Mouse (Mus musculus) urinary bladder, postnatal 4 days (tissue): ENCODE data around the gene Slc2a10.

Experiments used
- DNase-seq, 2 experiments: peaks; one replicate each; pipeline ENCODE4 v3.0.0; 2021 to 2022; ENCODE audit warnings: low spot score in 2 of 2

Slc2a10 gene

DNA sequence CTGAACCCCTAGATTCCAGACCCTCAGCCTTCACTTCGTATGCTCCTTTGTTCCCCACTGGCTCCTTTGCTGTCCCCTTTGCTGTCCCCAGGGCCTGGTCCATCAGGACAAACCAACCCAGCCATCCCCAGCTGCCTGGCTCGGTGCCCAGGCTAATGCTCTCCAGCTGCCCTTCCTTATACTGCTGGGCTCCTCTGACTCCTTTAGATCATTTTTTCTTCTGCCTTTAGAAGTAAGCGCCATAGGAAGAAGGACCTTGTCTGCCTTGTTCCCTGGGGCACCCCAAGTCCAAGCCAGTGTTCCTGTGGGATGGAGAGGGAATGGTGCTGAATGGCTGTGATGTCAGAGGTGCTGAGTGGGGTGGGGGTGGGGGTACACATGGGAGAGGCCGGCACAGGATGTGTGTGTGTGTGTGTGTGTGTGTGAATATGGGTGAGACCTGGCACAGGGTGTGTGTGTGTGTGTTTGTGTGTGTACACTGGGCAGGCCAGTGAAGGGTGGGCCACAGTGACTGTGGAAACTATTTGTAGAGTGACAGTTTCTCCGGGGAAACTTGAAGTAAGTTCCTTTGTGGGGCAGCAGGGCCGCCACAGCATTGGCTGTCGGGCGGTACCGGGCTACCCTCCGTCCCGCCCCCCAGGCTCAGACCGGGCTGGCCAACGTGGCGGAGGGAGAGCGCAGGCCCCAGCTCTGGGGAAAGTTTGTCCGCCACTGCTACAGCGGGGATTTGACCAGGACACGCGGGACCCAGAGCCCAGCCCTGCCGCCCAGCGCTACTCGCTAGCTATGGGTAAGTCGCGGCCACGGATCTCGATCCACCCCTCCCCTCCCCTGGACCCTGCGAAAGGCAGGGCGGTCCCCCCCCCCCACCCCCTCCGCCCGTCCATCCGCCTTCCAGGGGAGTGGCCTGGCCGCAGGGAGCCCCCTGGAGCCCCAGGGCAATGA lies at the start of gene Slc2a10:
Gene Slc2a10, plus strand, starts transcription at position 529 of the 945 bp plus-strand sequence.
- peak; percentile 65 to 73 for DNase-seq

DNA sequence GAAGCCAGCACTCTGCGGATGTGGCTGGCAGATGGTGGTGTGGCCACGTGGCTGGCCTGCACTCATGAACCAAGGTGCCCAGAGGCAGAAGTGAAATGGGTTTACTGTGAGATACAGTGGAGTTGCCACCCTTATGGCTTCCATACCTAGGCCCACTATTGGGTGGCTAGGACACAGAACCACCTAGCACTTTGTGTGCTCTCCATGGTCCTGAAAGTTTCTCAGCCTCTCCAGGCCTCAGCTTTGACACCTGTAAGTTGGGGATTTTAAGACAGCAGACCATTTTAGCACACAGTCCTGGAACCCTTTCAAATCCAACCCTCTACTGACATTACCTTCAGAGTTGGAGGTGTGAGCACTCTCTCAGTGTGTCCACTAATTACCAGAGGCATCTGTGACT lies 46.9 kb upstream of the Slc2a10 start:
- DNase-seq, result no peak

DNA sequence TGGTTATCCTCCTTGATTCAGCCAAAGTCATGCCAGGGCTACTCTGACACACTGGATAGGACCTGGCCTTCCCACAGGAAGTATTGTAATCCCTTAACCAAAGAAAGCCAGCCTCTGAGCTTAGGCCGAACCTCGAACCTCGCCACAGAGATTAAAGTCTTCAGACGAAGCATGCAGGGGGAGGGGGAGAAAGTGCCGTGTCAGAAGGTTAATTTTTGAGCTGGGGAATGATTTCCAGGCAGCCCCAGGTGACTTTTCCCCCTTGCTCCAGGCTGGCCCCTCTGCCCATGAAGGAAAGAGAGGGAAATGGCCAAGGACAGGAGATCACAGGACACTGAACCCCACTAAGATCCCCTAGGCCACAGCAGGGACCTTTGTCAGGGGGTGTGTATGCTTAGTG lies 45.4 kb upstream of the Slc2a10 start:
- no peak for DNase-seq

DNA sequence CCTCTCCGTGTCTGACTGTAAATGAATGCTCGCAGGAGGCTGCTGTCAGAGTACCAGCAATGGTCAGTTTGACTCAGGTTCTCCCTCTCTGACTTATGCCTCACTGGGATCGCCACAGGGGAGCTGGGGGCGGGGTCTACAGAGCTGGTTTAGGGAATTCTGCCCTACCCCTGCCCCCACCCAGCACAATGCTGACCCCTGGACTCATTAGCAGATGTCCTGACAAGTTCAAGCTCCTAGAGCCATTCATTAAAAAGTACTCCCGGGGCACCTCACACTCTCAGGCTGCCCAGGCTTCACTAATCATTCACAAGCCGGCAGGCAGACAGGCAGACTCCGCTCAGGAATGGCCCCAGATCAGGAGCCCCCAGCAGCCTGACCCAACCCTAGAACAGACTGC lies 43.9 kb upstream of the Slc2a10 start:
- no peak for DNase-seq

DNA sequence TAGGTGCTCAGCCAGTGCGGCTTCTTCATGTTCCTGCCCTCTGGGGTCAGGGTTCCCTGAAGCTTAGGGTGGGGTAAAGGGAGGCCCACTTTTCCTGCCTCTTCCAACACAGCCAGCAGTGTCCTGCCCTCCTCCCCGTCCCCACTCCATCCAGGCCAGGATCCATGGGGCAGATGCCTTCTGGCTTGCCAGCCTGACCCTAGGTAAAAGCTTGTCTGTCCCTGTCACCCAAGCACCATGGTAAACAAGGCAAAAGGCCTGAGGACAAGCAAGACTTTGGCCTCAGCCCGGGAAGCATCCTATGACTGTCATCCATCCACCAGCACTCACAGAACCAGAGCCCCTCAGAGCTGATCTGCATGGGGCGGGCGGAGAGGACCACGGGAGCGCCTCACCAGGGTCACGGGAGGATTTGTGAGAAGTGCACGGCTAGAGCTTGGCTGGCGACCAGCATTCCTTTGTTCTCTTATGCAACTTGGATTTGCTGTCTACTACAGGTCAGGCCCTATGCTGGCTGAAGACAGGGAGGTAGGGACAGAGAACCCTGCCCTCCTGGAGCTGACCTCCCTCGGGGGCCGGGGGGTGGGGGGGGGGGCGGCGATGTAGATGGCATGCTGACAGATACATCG lies 35.6 kb upstream of the Slc2a10 start:
- DNase-seq, result no peak

DNA sequence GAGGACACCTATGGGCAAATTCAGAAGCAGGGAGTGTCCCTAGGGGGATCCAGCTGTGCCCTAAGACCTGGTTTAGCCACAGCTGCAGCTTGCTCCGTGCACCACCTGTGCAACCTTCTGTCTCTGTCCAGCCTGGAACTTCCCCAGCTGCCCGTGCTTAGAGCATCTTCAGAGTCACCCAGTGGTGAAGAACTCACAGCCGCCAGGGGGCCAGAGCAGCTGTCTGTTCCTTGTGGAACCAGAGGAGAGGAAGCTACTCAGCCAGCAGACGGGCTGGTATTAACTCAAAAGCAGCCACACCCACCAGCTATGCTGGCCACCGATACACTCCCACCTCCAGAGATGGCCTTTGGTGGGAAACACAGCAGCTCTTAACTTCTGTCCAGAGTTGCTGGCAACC lies 33.4 kb upstream of the Slc2a10 start:
- no peak for DNase-seq

DNA sequence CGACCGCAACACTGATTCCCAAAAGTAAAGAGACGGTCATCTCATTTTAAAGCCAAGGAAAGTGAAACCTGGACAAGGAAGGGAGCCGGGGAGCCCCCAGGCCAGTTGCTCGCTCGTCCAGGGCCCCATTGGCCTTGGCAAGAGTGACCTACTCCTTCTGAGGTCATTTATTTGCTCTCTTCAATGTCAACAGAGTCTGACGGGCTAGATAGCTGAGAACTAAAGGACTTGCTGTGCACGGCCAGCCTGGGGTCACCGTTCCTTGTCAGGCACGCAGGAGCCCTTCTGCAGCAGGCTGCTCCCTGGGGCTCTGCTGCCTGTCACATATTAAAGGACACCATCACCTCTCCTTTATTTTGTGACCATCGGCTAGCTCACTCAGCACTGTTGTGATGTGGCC lies 31.6 kb upstream of the Slc2a10 start:
- no peak for DNase-seq

DNA sequence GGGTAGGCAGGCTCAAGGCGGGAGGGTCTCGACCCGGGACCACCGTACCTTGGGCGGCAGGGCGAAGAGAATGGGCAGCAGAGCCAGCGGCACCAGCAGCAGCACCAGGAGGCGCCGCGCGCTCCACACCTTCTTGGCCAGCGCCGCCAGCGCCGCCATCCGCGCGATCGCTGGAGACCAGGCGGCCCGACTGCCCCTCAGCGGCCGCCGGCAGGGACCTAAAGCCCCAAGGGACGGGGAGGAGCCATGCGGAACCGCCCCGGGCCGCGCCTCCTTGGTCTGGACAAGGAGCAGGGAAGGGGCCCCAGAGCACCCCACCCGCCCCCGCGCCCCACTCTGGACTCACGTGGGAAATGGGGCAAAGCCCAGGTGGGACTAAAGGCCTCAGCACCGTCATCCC lies 30.6 kb upstream of the Slc2a10 start, which contains the start of gene Slc13a3:
Gene Slc13a3, minus strand, starts transcription at position 228 of the 400 bp plus-strand sequence.
- no peak for DNase-seq

DNA sequence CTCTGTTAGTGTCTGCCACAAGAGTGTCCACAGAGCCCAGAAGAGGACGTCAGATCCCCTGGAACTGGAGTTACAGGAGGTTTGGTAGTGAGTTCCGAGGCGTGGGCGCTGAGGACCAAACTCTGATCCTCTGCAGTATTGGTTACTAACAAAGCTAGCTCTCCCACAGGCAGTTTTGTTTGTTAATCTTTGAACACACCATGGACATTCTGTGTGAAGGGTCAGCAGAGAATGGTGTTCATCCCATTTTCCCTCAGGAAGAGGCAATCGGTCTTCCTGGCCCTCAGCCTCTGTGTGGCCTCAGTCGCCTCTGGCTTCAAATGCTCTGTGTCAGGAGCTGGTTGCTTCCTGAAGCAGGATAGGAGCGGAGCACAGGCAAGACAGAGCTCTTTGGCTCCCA lies 28.2 kb upstream of the Slc2a10 start:
- no peak for DNase-seq

DNA sequence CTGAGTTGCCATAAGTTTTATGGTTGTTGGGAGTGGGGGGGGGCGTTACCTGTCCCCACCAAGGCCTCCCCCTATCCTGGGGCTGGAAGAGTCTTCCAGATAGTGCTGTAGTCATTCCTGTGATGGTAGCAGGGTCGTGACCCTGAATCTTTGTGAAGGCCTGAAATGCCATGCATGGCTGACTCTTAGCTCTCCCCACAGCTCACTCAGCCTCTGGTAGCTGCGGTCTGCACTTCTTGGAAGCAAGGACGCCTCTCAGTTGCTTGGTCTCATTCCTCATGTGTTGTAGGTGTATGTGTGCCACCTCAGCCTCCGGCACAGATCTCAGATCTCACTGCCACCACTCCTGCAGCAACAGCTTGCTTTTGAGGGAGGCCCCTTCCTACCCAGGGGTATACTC lies 27.7 kb upstream of the Slc2a10 start:
- DNase-seq, result no peak

DNA sequence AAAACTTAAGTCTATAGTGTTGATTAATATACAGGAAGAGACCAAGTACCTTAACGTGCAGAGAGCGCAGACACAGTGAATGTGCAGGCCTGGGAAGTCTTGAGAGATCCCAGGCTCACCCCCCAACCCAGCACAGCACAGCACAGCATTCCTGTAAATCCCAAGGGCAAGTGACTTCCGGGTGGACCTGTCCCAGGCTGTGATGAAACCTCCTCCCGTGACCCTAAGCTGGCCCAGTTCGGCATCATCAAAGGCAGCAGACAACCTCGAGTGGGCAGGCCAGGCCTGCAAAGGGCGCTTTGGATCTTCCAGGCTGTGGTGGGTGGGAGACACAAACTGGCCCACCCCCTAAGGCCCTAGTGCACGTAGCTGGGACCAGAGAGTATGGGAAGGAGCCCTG lies 21.6 kb upstream of the Slc2a10 start:
- no peak for DNase-seq

DNA sequence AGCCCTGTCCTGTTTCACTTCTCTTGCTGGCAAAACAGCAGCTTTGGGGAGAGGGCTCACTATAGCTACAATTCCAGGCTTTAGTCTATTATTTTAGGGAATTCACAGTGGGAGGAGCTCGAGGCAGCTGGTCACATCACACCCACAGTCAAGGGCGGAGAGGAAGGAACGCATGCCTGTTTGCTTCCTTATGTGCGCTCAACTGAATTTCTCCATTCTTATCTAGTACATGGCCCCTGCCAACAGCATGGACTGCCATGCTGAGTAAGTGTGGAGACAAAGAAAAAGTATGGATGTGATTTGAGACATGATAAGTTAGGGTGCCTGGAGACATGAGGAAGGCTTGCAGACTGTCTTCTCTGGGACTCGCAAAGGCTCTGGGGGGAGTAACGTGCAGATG lies 19.4 kb upstream of the Slc2a10 start:
- no peak for DNase-seq

DNA sequence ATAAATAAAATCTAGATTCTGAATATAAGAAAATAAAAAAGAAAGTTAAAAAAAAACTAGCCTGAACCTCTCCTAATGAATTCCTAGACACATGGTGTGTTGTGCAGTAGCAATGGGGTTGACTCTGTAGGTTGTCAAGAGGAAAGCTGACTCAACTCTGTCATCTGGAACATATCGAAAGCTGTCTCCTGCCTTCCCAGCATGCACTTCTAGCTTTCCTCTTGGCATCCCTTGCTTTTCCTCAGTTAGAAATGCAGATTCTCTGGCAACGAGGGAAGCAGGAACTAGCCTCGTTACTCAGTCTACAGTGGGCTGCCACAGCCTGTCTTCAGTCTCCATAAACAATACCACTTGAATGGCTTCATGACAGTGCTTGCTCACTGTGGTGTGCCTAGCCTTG lies 17.8 kb upstream of the Slc2a10 start:
- no peak for DNase-seq

DNA sequence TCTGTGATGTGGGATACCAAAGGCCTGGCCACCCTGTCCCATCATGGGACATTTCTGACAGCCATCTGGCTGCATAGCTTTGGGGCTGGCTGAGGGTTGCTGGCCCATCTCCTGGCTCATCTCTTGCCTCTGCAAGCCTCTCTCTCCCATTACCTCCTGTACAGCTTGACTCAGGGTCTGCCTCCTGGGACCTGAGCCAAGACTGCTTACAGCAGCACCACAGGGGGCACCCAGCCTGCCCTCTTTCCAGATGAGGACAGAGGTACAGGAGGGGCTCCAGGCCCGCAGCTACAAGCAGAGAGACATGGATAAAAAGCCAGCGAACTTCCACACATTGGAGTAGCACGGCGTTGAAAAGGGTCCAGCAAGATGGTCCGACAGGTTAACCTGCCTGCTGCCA lies 17.2 kb upstream of the Slc2a10 start:
- DNase-seq, result no peak

DNA sequence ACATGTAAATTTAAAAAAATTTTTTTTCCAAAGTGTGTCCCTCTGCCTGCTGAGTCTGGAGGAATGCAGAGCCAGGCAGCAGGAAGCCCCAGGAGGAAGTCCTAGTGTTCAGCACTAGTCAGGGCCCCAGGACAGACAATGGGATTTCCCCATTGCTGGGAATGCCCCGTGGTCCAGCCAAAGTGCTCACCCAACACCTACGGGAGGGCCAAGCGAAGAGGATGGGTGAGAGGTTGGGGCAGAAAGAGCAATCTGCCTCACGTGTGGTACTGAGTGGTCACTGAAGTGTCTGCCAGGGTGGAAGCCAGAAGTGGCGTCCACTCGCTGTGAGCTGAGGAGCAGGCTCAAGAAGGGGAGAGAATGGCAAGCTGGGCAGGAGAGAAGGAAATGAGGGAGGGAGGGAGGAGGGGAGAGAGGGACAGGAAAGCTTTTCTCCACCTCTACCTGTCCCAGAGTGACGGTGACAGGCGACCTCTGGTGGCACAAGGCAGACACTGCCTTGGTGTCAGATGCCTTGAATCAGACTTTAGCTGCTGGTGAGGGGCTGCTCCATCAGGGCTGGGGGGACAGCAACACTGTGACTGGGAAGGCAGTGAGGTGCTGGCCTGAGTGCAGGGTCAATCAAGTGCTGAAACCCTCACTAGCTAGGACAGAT lies 16.6 kb upstream of the Slc2a10 start:
- no peak for DNase-seq

DNA sequence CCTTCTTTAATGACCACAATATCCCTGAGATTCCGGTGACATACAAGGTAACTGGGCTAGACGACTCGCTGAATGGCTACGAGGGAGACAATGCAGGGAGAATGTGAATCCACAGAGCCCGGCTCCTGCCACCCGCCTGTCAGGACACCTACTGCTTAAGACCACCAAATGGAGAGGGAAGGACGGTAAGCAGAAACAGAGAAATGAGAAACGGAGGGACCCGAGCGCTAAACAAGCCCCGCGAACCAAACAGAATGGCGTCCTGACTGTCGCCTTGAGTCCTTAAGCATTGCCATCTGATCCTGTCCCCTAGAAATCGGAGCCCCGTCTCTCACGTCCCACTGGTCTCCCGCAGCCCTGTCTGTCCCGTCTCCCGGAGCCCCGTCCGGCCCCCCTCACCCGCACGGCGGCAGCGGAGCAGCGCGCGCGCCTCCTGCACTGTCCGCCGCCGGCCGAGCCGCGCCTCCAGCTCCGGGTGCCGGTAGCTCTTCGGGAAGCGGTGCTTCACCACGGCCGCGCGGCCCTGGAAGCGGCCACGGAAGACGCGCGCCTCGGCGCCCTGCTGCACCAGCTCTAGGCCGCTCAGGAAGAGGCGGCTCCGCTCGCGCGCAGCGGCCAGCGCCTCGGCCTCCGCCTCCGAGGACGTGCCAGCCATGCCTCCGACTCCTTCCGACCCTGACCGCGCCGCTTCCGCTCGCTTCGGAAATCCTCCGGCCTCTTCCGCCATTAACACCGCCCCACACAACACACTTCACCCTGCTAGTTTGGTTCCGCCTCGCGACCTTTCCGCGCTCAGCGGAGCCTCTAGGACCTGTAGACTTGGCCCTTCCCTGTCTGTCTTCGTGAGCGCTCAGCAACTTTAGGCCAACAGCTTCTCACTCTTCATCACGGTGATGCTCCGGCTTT lies 10.7 kb upstream of the Slc2a10 start, which contains the start of gene Trp53rka:
Gene Trp53rka, minus strand, starts transcription at position 677 of the 906 bp plus-strand sequence.
- peak; percentile 74 to 83 for DNase-seq

DNA sequence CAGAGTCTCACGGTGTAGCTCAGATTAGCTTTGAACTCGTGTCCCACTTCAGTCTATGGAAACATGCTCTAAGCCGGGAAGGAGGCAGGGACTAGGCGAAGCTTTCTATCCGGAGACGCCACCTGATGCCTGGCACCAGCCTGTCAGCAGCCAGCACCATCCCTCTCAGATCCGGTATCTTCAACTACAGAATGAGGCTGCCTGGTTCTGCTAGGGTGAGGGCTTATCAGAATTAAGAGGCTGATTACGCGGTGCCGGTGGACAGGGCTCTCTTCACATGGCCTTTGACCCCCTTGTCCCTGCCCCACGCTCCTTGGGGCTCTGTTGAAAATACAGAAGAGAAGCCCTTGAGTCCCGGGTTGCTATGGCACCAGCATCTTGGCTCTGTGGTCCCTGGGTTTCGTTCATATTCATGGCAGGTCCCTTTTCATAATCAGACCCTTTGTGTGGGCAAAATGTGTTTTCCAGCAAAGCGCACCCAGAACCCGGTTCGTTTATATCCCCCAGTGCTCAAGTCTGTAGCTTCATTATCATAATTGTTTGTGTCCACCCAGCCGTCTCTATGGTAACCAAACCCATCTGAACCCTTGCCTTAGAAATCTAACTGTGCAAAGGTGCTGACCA lies 9.9 kb upstream of the Slc2a10 start:
- DNase-seq, result no peak

DNA sequence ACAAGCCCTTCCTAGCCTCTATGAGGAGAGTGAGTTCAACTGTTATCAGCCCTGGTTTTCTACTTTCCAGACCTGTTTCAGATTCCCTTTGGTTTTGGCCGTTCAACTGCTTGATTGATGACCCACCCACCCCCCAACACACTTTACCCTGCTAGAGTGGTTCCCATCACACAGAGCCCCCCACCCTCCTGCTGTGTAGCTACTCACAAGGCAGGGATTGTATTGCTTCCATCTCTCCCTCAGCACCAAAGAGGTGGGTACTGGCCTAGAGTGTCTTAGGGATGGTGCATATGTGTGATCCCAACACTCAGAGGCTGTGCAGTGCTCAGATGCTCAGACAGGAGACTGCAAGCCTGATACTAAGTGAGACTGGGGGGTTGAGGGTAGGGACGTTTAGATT lies 9.1 kb upstream of the Slc2a10 start:
- DNase-seq, result no peak

DNA sequence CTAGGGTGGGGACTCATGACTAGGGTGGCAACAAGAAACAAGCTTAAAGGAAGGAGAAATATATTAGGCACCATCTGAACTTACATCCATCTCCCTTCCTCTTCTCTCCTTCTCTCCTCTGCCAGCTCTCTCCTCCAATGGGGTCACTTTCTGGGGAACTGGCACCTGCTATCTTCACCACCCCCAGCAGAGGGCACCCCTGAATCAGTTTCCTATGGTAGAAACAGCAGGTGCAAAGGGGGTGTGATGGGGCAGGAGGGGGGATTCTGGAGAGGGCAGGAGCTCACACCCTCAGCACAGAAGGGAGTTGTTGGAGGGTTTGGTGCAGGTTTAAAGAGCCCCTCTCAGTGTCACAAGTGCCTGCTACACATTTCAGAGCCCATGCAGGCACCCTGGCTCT lies 7.3 kb upstream of the Slc2a10 start:
- DNase-seq, result peak in 1 of 2 experiments; percentile 71

DNA sequence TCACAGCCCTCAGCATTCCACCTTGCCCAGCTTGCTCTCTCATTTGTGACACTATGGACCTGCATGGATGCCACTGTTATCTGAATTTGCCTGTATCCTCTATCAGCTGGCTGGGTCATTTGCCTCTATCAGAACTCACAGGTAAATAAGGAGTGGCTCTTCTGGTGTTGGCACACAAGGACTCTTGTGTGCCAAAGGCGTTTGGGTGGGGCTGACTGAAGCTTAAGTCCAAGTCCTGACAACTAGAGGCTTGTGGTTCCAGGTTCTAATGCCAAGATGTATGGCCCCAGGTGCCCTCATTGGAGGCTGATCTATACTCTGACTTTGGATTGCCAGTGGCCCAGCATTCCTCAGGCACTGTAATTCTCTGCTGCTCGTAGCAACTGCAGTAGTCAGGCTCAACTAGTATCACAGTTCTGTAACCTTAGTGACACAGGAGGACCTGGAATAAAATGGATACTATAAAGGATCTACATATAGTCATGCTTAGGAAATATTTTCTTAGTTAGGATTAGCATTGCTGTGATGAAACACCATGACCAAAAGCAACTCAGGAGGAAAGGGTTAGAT lies 5.8 kb upstream of the Slc2a10 start:
- DNase-seq, result no peak

DNA sequence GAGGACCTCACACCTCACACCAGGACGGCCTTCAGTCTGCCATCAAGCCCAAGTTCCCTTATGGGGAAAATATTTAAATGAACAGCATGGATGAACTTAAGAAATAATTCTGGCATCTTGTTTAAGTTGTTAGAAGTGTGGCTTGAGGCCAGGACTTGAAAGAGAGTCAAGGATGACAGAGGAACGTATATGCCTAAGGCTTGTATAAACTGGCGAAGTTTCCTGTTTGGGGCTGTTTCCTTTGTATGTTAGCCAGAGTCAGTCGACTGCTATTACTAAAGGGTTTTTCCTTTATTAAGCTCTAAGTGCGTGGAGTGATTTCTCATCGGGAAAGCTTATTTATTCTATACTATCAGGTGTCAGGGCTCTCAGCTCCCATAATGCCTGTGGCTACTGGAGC lies 4.8 kb upstream of the Slc2a10 start:
- no peak for DNase-seq
